Mouse (Mus musculus) liver, adult 2 months (tissue): ENCODE measurements at regions not wholly inside any gene's neighbourhood (a gene's known extent, or its start where the extent isn't known, plus 50 kb on each side); places are given as distances from the start of the nearest gene placed in this dataset.

Experiments used
- DNase-seq: peaks from one replicate; pipeline ENCODE4 v3.0.0-alpha.2; 2011; ENCODE audit warnings: low read depth, low spot score; ENCODE audit errors: extremely low read depth
- H3K27ac ChIP-seq: fragments of 200-500 bp; replicated peaks from 2 replicates; pipeline ENCODE4 v1.5.1; 2012; ENCODE audit warnings: low read depth, mild to moderate bottlenecking, control low read depth, inconsistent platforms, low read length; ENCODE audit not compliant: insufficient read depth
- H3K27me3 ChIP-seq: fragments of 200-500 bp; 2 replicates; pipeline ENCODE4 v1.6.1; 2012; ENCODE audit warnings: mild to moderate bottlenecking, moderate library complexity, low read length, inconsistent platforms; ENCODE audit not compliant: control insufficient read depth, insufficient read depth
- H3K36me3 ChIP-seq: fragments of 200-500 bp; 2 replicates; pipeline ENCODE4 v1.6.1; 2012; ENCODE audit warnings: low read length, inconsistent platforms; ENCODE audit not compliant: control insufficient read depth, insufficient read depth
- H3K4me1 ChIP-seq: fragments of 200-500 bp; 2 replicates; pipeline ENCODE4 v1.6.1; 2011; ENCODE audit warnings: low read length; ENCODE audit not compliant: control insufficient read depth, insufficient read depth
- H3K4me3 ChIP-seq: fragments of 200-500 bp; 2 replicates; pipeline ENCODE4 v1.5.1; 2011; ENCODE audit warnings: low read depth, mild to moderate bottlenecking, control low read depth, low read length, moderate library complexity; ENCODE audit not compliant: insufficient read depth
- H3K79me2 ChIP-seq: fragments of 200-500 bp; 2 replicates; pipeline ENCODE4 v1.6.1; 2012; ENCODE audit warnings: inconsistent platforms, mild to moderate bottlenecking, low read length, moderate library complexity; ENCODE audit not compliant: control insufficient read depth, insufficient read depth
- H3K9ac ChIP-seq: fragments of 200-500 bp; 2 replicates; pipeline ENCODE4 v1.6.1; 2012; ENCODE audit warnings: low read depth, mild to moderate bottlenecking, control low read depth, inconsistent platforms, low read length
- CTCF ChIP-seq: fragments of 200-500 bp; IDR thresholded peaks from 2 replicates; pipeline ENCODE4 v1.5.1; 2011; ENCODE audit warnings: low read depth, low read length, control low read depth
- POLR2A ChIP-seq: fragments of 200-500 bp; IDR thresholded peaks from 2 replicates; pipeline ENCODE4 v1.6.1; 2011; ENCODE audit warnings: low read length, control low read depth; ENCODE audit not compliant: insufficient read depth; ENCODE audit errors: extremely low read depth
- WGBS: fragments of 180-500 bp; shearing (Covaris S2); methylation state at CpG from one replicate; pipeline ENCODE4 v1.1.7; 2018; 5-methylcytosine and 5-hydroxymethylcytosine counted together

- TF ChIP-seq POLR2A (no peak), CTCF (no peak)
- WGBS = 82% methylated on average over 16 of the region's 16 CpGs
- no peak for DNase-seq
- Histone ChIP-seq H3K27me3 (no peaks in the 10 kb centered on the region), H3K27ac (no peak overlapping the region), H3K4me3 (no peak overlapping the region), H3K9ac (no peak overlapping the region), H3K79me2 (no peaks in the 10 kb centered on the region), H3K4me1 (no peaks in the 10 kb centered on the region), H3K36me3 (no peaks in the 10 kb centered on the region)
Observed at GRCm38 (mm10) chr5:101496924-101497697, 167.7 kb downstream of the Nkx6-1 start.

GRCm38 (mm10) chr5:101496161-101496560 lies 168.6 kb downstream of the Nkx6-1 start:
- H3K4me3 ChIP-seq = no peak overlapping the region
- DNase-seq = no peak
- H3K36me3 ChIP-seq = no peaks in the 10 kb centered on the region
- no peak for TF ChIP-seq CTCF
- H3K79me2 ChIP-seq = no peaks in the 10 kb centered on the region
- no peaks in the 10 kb centered on the region for H3K27me3 ChIP-seq
- no peak overlapping the region for H3K27ac ChIP-seq
- no peaks in the 10 kb centered on the region for H3K4me1 ChIP-seq
- WGBS = 92% methylated on average over 9 of the region's 9 CpGs
- H3K9ac ChIP-seq = no peak overlapping the region

GRCm38 (mm10) chr5:101445792-101446191 lies 219.0 kb downstream of the Nkx6-1 start:
- TF ChIP-seq POLR2A (no peak), CTCF (no peak)
- no peaks in the 10 kb centered on the region for H3K36me3 ChIP-seq
- H3K4me1 ChIP-seq = no peaks in the 10 kb centered on the region
- 38% methylated on average over 10 of the region's 10 CpGs for WGBS
- DNase-seq = no peak
- no peaks in the 10 kb centered on the region for H3K27me3 ChIP-seq
- H3K79me2 ChIP-seq = no peaks in the 10 kb centered on the region
- H3K9ac ChIP-seq = no peak overlapping the region
- no peak overlapping the region for H3K4me3 ChIP-seq
- no peak overlapping the region for H3K27ac ChIP-seq

GRCm38 (mm10) chr5:101441782-101442181 lies 223.0 kb downstream of the Nkx6-1 start:
- Histone ChIP-seq H3K9ac (no peak overlapping the region), H3K36me3 (no peaks in the 10 kb centered on the region), H3K79me2 (no peaks in the 10 kb centered on the region), H3K27me3 (no peaks in the 10 kb centered on the region), H3K27ac (no peak overlapping the region), H3K4me3 (no peak overlapping the region), H3K4me1 (no peaks in the 10 kb centered on the region)
- peak; percentile 3 for DNase-seq
- TF ChIP-seq CTCF = no peak
- no peak for TF ChIP-seq POLR2A
- 88% methylated on average over 1 of the region's 1 CpGs for WGBS

- no peak for DNase-seq
- TF ChIP-seq POLR2A = no peak
- no peak for TF ChIP-seq CTCF
- no peak overlapping the region for H3K9ac ChIP-seq
- no peak overlapping the region for H3K4me3 ChIP-seq
- no peak overlapping the region for H3K27ac ChIP-seq
- no peaks in the 10 kb centered on the region for H3K36me3 ChIP-seq
- whole genome bisulfite sequencing = 83% methylated on average over 14 of the region's 14 CpGs
- no peaks in the 10 kb centered on the region for H3K4me1 ChIP-seq
- no peaks in the 10 kb centered on the region for H3K27me3 ChIP-seq
- H3K79me2 ChIP-seq = no peaks in the 10 kb centered on the region
Observed at GRCm38 (mm10) chr5:101437666-101438299, 227.0 kb downstream of the Nkx6-1 start.
